Mouse (Mus musculus) G1E-ER4 (cell line): ENCODE measurements around the gene Tenm4. TPM values are rescaled to one million over a fixed set of nuclear protein-coding genes. Genes with fewer than 3 reads are reported as not detected.

Source experiments
- GATA1 ChIP-seq: IDR thresholded peaks from one replicate; pipeline ENCODE4 v1.8.0; 2012; ENCODE audit warnings: low read length, inconsistent platforms
- polyA plus RNA-seq: library from polyadenylated mRNA; stranded (reverse); fragments of >175 nt; gene quantifications from 2 replicates; pipeline ENCODE4 v1.2.3, GENCODE M21; 2012

Gene Tenm4
- polyA plus RNA-seq, 1 experiment = not detected

- no peak for TF ChIP-seq GATA1
These were observed 226.9 kb downstream of the Tenm4 start for GRCm38 (mm10) chr7:96397940-96398339.

GRCm38 (mm10) chr7:96400411-96400810, 229.4 kb downstream of the Tenm4 start:
- TF ChIP-seq GATA1 = no peak

- TF ChIP-seq GATA1 = no peak
These were observed 235.7 kb downstream of the Tenm4 start for GRCm38 (mm10) chr7:96406630-96407214.

- no peak for TF ChIP-seq GATA1
These were observed 237.3 kb downstream of the Tenm4 start for GRCm38 (mm10) chr7:96408161-96408889.

GRCm38 (mm10) chr7:96409323-96409880, 238.4 kb downstream of the Tenm4 start:
- TF ChIP-seq GATA1 = no peak

- TF ChIP-seq GATA1 = no peak
These were observed 242.8 kb downstream of the Tenm4 start for GRCm38 (mm10) chr7:96413822-96414221.

- TF ChIP-seq GATA1 = no peak
These were observed 243.4 kb downstream of the Tenm4 start for GRCm38 (mm10) chr7:96414290-96415055.

- no peak for TF ChIP-seq GATA1
These were observed 246.4 kb downstream of the Tenm4 start for GRCm38 (mm10) chr7:96417251-96418004.

DNA sequence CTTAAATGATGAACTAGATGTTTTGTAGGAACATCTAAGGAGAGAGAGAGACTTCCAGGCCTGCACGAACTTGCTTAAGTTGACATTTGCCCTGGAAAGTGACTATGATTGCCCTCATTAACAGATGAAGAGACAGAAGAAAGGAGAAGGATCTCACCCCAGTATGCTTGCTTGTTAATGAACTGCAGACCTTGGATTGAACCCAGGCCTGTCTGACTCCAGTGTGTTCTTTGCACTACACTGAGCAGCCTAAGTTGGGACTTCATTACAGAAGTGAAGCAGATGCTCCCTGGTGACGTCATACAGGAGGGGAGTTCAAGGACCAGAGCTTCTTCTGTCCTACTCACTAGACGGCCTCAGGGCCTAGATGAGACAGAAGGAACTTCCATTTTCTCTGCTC, 247.1 kb downstream of the Tenm4 start:
- no peak for TF ChIP-seq GATA1

DNA sequence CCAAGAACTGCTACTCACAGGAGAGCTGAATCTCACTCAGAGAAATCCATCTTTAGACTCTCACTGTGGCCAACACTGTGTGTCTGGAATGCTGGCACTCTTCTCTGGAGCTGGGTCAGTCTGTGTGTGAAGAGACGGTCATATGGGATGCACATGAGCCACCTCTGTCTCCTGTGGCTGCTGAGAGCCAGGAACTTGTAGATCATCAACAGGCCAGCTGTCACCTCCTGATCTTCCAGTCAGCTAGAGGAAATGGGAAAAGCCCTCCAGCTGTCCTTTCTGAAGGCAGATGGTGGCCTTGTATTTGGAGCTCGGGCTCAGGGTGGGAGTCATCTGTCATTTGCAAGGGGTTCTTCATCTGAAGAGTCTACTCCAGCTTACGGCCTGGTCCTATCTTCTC, 249.0 kb downstream of the Tenm4 start:
- no peak for TF ChIP-seq GATA1

DNA sequence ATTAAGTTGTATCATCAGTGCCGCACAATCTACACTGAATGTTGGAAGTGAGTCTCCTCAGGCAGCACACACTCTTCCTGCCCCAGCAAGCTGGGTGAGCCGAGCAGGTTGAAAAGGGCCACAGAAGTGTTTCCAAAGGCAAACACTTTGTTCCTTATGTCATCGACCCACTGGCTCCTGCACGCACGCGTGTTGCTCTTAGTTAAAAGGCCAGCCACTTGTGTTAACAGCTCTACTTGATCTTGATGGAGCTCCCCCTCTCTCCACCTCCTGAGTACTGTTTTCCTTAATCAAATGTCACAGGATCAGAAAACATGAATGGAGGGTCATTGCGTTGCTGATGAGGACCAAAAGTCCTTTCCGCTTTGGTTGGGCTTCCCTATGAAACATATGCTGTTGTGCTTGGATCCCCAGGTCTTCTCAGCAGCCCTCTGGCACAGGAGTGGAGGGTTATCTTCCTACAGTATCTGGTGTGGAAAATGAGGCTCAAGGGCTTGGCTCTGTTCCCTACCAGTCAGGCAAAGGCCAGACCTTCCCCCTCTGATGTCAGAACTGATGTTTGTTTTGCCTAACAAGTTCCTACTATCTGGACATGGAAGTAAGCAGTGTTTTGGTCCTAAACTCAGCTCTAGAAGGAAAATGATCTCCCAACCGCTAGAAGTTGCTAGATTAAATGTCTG, 250.0 kb downstream of the Tenm4 start:
- TF ChIP-seq GATA1 = no peak

- TF ChIP-seq GATA1 = no peak
These were observed 255.9 kb downstream of the Tenm4 start for GRCm38 (mm10) chr7:96426954-96427353.

DNA sequence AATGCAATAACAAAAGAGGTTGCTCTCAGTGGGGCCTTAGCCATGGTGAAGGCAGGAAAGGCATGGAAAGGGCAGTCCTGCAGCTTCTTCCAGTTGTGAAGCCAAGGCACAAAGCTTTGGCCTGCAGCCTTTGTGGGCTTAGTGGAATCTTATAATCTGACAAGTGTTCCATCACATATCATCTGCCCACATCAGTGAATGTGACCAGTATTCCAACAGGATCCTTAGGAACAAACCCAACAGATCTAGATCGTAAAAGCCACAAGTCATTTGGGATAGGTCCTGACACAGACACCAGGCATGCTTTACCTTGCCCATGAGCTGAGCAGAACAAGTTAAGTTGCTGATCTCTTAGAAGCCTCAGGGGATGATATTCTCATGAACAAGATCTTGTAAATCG, 262.3 kb downstream of the Tenm4 start:
- no peak for TF ChIP-seq GATA1

DNA sequence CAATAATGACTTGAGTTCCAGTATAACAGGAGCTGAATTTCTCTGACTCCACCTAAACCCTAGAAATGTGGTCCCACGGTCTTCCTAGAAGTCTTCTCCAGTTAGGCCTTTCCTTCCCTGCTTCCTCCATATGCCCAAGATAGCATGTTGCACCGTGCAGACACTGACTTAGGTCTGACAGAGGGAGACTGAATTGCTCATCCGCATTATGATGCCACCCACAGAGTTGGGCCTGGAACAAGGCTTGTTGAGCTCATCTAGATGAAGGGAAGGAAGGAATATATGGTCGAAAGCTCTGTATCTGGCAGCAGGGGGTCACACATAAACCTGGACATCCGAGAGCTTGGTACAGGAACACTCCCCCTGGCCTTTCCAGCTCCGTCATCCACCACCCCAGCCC, 267.3 kb downstream of the Tenm4 start:
- no peak for TF ChIP-seq GATA1

GRCm38 (mm10) chr7:96440161-96440707, 269.2 kb downstream of the Tenm4 start:
- TF ChIP-seq GATA1 = no peak

DNA sequence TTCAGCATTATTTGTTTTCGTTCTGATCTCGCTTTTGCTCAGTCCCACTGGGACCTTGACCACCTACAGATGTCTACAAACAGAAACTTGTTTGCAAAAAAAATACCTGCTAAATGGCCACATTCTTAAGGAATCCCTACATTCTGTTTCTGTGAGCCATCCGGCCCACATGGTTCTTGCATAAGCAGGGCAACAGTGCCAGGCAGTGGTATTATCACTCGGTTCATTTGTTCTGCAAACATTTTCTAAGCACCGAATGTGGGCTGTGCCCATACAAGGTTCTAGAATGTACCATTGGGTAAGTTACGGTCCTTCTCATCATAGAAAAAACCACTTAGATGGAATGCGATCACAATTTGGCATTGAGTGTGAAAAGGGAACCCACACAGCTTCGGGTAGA, 274.7 kb downstream of the Tenm4 start:
- TF ChIP-seq GATA1 = no peak
